Comparison of ENCODE assay signal across 22 mouse cellular contexts in the genomic region with DNA sequence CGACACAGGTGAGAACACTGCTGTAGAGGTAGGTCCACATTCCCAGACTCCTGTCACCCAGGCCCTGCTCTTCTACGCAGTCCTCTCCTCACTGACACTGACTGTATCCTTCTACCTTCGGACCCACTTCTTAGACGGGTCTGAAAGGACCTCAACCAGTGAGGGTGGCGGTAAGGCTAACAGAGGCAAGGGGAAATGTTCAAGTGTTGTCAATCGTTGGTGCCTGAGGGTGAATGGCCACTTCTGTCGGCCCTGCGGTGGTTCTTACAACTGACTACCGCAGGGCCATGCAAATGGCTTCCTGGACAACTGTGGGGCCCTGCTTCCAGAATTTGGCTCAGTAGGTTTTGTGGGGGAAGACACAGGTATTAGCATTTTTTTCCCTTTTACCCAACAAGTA.
"Had no signal": no experiment of that assay in that cellular context is flagged by ENCODE, and none has a peak within 500 bp of the region (broad histone marks: within the 10 kb centered on the region; RNA-seq: fewer than 3 reads in every experiment).

No protein-coding gene starts in this region.

- H3K4me1 ChIP-seq: heart, embryonic 15.5 days; hindbrain, embryonic 15.5 days had no signal

- H3K27ac ChIP-seq: heart, adult 2 months; heart, embryonic 13.5 days; heart, embryonic 15.5 days; hindbrain, embryonic 13.5 days; hindbrain, embryonic 15.5 days; hindbrain, postnatal 0 days; limb, embryonic 15.5 days had no signal

- H3K9me3 ChIP-seq: heart, embryonic 13.5 days; heart, embryonic 15.5 days; hindbrain, embryonic 13.5 days; hindbrain, embryonic 15.5 days; limb, embryonic 13.5 days; limb, embryonic 15.5 days had no signal

- ATAC-seq: forebrain, postnatal 0 days; hindbrain, postnatal 0 days; intestine, embryonic 16.5 days had no signal

- H3K4me2 ChIP-seq: heart, embryonic 11.5 days; heart, embryonic 13.5 days; heart, embryonic 15.5 days; hindbrain, embryonic 13.5 days; hindbrain, embryonic 15.5 days; limb, embryonic 13.5 days; limb, embryonic 15.5 days had no signal

- DNase-seq: forebrain, postnatal 0 days; gastrocnemius, postnatal 14 days; gastrocnemius, postnatal 36 days; heart, adult 2 months; heart, postnatal 14 days; heart, postnatal 36 days; kidney, adult 11 months; kidney, adult 2 months; kidney, postnatal 14 days; kidney, postnatal 36 days; layer of hippocampus, adult 9-11 months; layer of hippocampus, postnatal 36 days; left cerebral cortex, postnatal 4 days had no signal

- H3K27me3 ChIP-seq: heart, embryonic 13.5 days; heart, embryonic 15.5 days; hindbrain, embryonic 13.5 days; hindbrain, embryonic 15.5 days; limb, embryonic 13.5 days; limb, embryonic 15.5 days had no signal

- H3K9ac ChIP-seq: forebrain, postnatal 0 days; heart, embryonic 13.5 days; heart, embryonic 15.5 days; hindbrain, embryonic 13.5 days; hindbrain, embryonic 15.5 days; limb, embryonic 13.5 days; limb, embryonic 15.5 days had no signal

- H3K4me3 ChIP-seq: heart, adult 2 months; heart, embryonic 13.5 days; heart, embryonic 15.5 days; hindbrain, embryonic 13.5 days; hindbrain, embryonic 15.5 days; limb, embryonic 13.5 days; limb, embryonic 15.5 days had no signal
